Mouse (Mus musculus): Measurements from ENCODE around the gene Pnpo.

DNA sequence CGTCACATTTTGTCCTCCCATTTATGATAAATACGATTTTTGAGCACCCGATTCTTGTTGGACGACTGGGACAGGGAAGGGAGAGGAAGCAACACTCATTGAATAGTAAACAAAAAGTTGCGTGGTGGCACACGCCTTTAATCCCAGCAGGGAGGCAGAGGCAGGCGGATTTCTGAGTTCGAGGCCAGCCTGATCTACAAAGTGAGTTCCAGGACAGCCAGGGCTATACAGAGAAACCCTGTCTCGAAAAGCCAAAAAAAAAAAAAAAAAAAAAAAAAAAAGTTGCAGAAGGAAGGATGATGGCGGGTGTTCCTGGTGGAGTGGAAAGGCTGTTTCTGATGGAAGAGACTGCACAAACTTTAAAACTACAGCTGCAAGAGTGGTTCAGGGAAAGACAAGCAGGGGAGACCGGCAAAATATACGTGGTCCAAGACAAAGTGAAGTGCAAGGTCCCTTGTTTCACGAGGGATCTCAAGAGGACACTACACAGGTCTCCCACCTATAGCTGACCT lies 26.8 kb downstream of the Pnpo start:
- no peak for TF ChIP-seq POLR2A (IDR thresholded peaks at IDR 0.05; ENCODE audit: borderline replicate concordance, control insufficient read depth, low read depth, low read length)
- TF ChIP-seq CTCF (IDR thresholded peaks at IDR 0.05; ENCODE audit: control insufficient read depth, insufficient read depth, low read length): no peak
